Mouse (Mus musculus): ENCODE results near the gene Cpne5. TPM values are rescaled to one million over a fixed set of nuclear protein-coding genes. Genes with fewer than 3 reads are reported as not detected.

Gene Cpne5
- polyA plus RNA-seq, 1 experiment from 2014 or later, result 15.0 TPM

- Histone ChIP-seq H3K27ac (ENCODE audit: low read length) (no peak overlapping the region), H3K9me3 (ENCODE audit: control insufficient read depth, low read depth, low read length) (no peaks in the 10 kb centered on the region; the same call in 1 of the 2 replicates), H3K4me2 (replicated peaks; ENCODE audit: low read depth, low read length) (no peak overlapping the region), H3K27me3 (ENCODE audit: control insufficient read depth, insufficient read depth, low read length) (no peaks in the 10 kb centered on the region), H3K9ac (replicated peaks; ENCODE audit: low read depth, low read length) (no peak overlapping the region), H3K4me1 (ENCODE audit: control insufficient read depth, insufficient read depth, low read length) (no peaks in the 10 kb centered on the region), H3K4me3 (ENCODE audit: low read depth, low read length) (no peak overlapping the region), H3K36me3 (ENCODE audit: control insufficient read depth, insufficient read depth, low read length) (no peaks in the 10 kb centered on the region)
- no peak for ATAC-seq (ENCODE audit: insufficient number of reproducible peaks, insufficient read depth, low FRiP score, low read depth)
- 81% methylated on average over 7 of the region's 7 CpGs for WGBS
Observed at GRCm38 (mm10) chr17:29149766-29150165, 88.2 kb downstream of the Cpne5 start.

GRCm38 (mm10) chr17:29147773-29148172, 90.2 kb downstream of the Cpne5 start:
- Histone ChIP-seq H3K36me3 (ENCODE audit: control insufficient read depth, insufficient read depth, low read length) (no peaks in the 10 kb centered on the region), H3K27ac (ENCODE audit: low read length) (no peak overlapping the region), H3K9me3 (ENCODE audit: control insufficient read depth, low read depth, low read length) (no peaks in the 10 kb centered on the region; the same call in 1 of the 2 replicates), H3K4me1 (ENCODE audit: control insufficient read depth, insufficient read depth, low read length) (no peaks in the 10 kb centered on the region), H3K4me3 (ENCODE audit: low read depth, low read length) (no peak overlapping the region), H3K27me3 (ENCODE audit: control insufficient read depth, insufficient read depth, low read length) (no peaks in the 10 kb centered on the region), H3K4me2 (replicated peaks; ENCODE audit: low read depth, low read length) (no peak overlapping the region), H3K9ac (replicated peaks; ENCODE audit: low read depth, low read length) (no peak overlapping the region)
- 0 out of 2 replicates have a peak, but pooled peaks have one; percentile 5 for ATAC-seq (ENCODE audit: insufficient number of reproducible peaks, insufficient read depth, low FRiP score, low read depth)
- 80% methylated on average over 6 of the region's 6 CpGs for WGBS

GRCm38 (mm10) chr17:29147273-29147672, 90.7 kb downstream of the Cpne5 start:
- Histone ChIP-seq H3K4me1 (ENCODE audit: control insufficient read depth, insufficient read depth, low read length) (no peaks in the 10 kb centered on the region), H3K36me3 (ENCODE audit: control insufficient read depth, insufficient read depth, low read length) (no peaks in the 10 kb centered on the region), H3K4me3 (ENCODE audit: low read depth, low read length) (no peak overlapping the region), H3K27me3 (ENCODE audit: control insufficient read depth, insufficient read depth, low read length) (no peaks in the 10 kb centered on the region), H3K27ac (ENCODE audit: low read length) (no peak overlapping the region), H3K9me3 (ENCODE audit: control insufficient read depth, low read depth, low read length) (no peaks in the 10 kb centered on the region; the same call in 1 of the 2 replicates), H3K9ac (replicated peaks; ENCODE audit: low read depth, low read length) (no peak overlapping the region), H3K4me2 (replicated peaks; ENCODE audit: low read depth, low read length) (no peak overlapping the region)
- WGBS, result 75% methylated on average over 14 of the region's 14 CpGs
- ATAC-seq (ENCODE audit: insufficient number of reproducible peaks, insufficient read depth, low FRiP score, low read depth), result no peak

- H3K27me3 ChIP-seq (ENCODE audit: control insufficient read depth, insufficient read depth, low read length), result no peaks in the 10 kb centered on the region
- no peaks in the 10 kb centered on the region for H3K4me1 ChIP-seq (ENCODE audit: control insufficient read depth, insufficient read depth, low read length)
- WGBS, result 87% methylated on average over 12 of the region's 12 CpGs
- no peaks in the 10 kb centered on the region; the same call in 1 of the 2 replicates for H3K9me3 ChIP-seq (ENCODE audit: control insufficient read depth, low read depth, low read length)
- ATAC-seq (ENCODE audit: insufficient number of reproducible peaks, insufficient read depth, low FRiP score, low read depth), result no peak
- H3K9ac ChIP-seq (replicated peaks; ENCODE audit: low read depth, low read length), result no peak overlapping the region
- no peak overlapping the region for H3K4me3 ChIP-seq (ENCODE audit: low read depth, low read length)
- no peak overlapping the region for H3K4me2 ChIP-seq (replicated peaks; ENCODE audit: low read depth, low read length)
- H3K27ac ChIP-seq (ENCODE audit: low read length), result no peak overlapping the region
- H3K36me3 ChIP-seq (ENCODE audit: control insufficient read depth, insufficient read depth, low read length), result no peaks in the 10 kb centered on the region
Observed at GRCm38 (mm10) chr17:29145101-29145500, 92.9 kb downstream of the Cpne5 start.

GRCm38 (mm10) chr17:29143266-29143665, 94.7 kb downstream of the Cpne5 start:
- Histone ChIP-seq H3K9ac (replicated peaks; ENCODE audit: low read depth, low read length) (no peak overlapping the region), H3K9me3 (ENCODE audit: control insufficient read depth, low read depth, low read length) (no peaks in the 10 kb centered on the region; the same call in 1 of the 2 replicates), H3K27ac (ENCODE audit: low read length) (no peak overlapping the region), H3K4me2 (replicated peaks; ENCODE audit: low read depth, low read length) (no peak overlapping the region), H3K4me3 (ENCODE audit: low read depth, low read length) (no peak overlapping the region), H3K36me3 (ENCODE audit: control insufficient read depth, insufficient read depth, low read length) (no peaks in the 10 kb centered on the region), H3K4me1 (ENCODE audit: control insufficient read depth, insufficient read depth, low read length) (no peaks in the 10 kb centered on the region), H3K27me3 (ENCODE audit: control insufficient read depth, insufficient read depth, low read length) (no peaks in the 10 kb centered on the region)
- no peak for ATAC-seq (ENCODE audit: insufficient number of reproducible peaks, insufficient read depth, low FRiP score, low read depth)
- 85% methylated on average over 8 of the region's 8 CpGs for WGBS

GRCm38 (mm10) chr17:29141577-29141976, 96.4 kb downstream of the Cpne5 start:
- H3K9me3 ChIP-seq (ENCODE audit: control insufficient read depth, low read depth, low read length), result no peaks in the 10 kb centered on the region; the same call in 1 of the 2 replicates
- H3K9ac ChIP-seq (replicated peaks; ENCODE audit: low read depth, low read length), result no peak overlapping the region
- 82% methylated on average over 3 of the region's 3 CpGs for WGBS
- no peak overlapping the region for H3K27ac ChIP-seq (ENCODE audit: low read length)
- no peaks in the 10 kb centered on the region for H3K4me1 ChIP-seq (ENCODE audit: control insufficient read depth, insufficient read depth, low read length)
- ATAC-seq (ENCODE audit: insufficient number of reproducible peaks, insufficient read depth, low FRiP score, low read depth), result no peak
- H3K36me3 ChIP-seq (ENCODE audit: control insufficient read depth, insufficient read depth, low read length), result no peaks in the 10 kb centered on the region
- no peak overlapping the region for H3K4me2 ChIP-seq (replicated peaks; ENCODE audit: low read depth, low read length)
- H3K27me3 ChIP-seq (ENCODE audit: control insufficient read depth, insufficient read depth, low read length), result no peaks in the 10 kb centered on the region
- H3K4me3 ChIP-seq (ENCODE audit: low read depth, low read length), result no peak overlapping the region

- H3K27ac ChIP-seq (ENCODE audit: low read length), result no peak overlapping the region
- WGBS, result 79% methylated on average over 7 of the region's 7 CpGs
Observed at GRCm38 (mm10) chr17:29137906-29138305, 100.1 kb downstream of the Cpne5 start.

GRCm38 (mm10) chr17:29136236-29136635, 101.7 kb downstream of the Cpne5 start:
- WGBS, result 63% methylated on average over 6 of the region's 6 CpGs
- Histone ChIP-seq H3K4me2 (replicated peaks; ENCODE audit: low read depth, low read length) (no peak overlapping the region), H3K9me3 (ENCODE audit: control insufficient read depth, low read depth, low read length) (no peaks in the 10 kb centered on the region), H3K4me3 (ENCODE audit: low read depth, low read length) (no peak overlapping the region), H3K36me3 (ENCODE audit: control insufficient read depth, insufficient read depth, low read length) (no peaks in the 10 kb centered on the region), H3K27me3 (ENCODE audit: control insufficient read depth, insufficient read depth, low read length) (no peaks in the 10 kb centered on the region), H3K4me1 (ENCODE audit: control insufficient read depth, insufficient read depth, low read length) (0 out of 2 replicates have a peak, but pooled peaks cover 2% of the 10 kb centered on the region), H3K27ac (ENCODE audit: low read length) (no peak overlapping the region), H3K9ac (replicated peaks; ENCODE audit: low read depth, low read length) (no peak overlapping the region)
- ATAC-seq (ENCODE audit: insufficient number of reproducible peaks, insufficient read depth, low FRiP score, low read depth), result no peak

More at GRCm38 (mm10) chr17:29137906-29138305, 100.1 kb downstream of the Cpne5 start:
- no peak for ATAC-seq (ENCODE audit: insufficient number of reproducible peaks, insufficient read depth, low FRiP score, low read depth)
- Histone ChIP-seq H3K4me2 (replicated peaks; ENCODE audit: low read depth, low read length) (no peak overlapping the region), H3K9me3 (ENCODE audit: control insufficient read depth, low read depth, low read length) (no peaks in the 10 kb centered on the region), H3K4me3 (ENCODE audit: low read depth, low read length) (no peak overlapping the region), H3K36me3 (ENCODE audit: control insufficient read depth, insufficient read depth, low read length) (no peaks in the 10 kb centered on the region), H3K4me1 (ENCODE audit: control insufficient read depth, insufficient read depth, low read length) (no peaks in the 10 kb centered on the region), H3K9ac (replicated peaks; ENCODE audit: low read depth, low read length) (no peak overlapping the region), H3K27me3 (ENCODE audit: control insufficient read depth, insufficient read depth, low read length) (no peaks in the 10 kb centered on the region)

GRCm38 (mm10) chr17:29135066-29135465, 102.9 kb downstream of the Cpne5 start:
- Histone ChIP-seq H3K4me3 (ENCODE audit: low read depth, low read length) (no peak overlapping the region), H3K9ac (replicated peaks; ENCODE audit: low read depth, low read length) (no peak overlapping the region), H3K9me3 (ENCODE audit: control insufficient read depth, low read depth, low read length) (no peaks in the 10 kb centered on the region), H3K4me2 (replicated peaks; ENCODE audit: low read depth, low read length) (no peak overlapping the region), H3K27ac (ENCODE audit: low read length) (no peak overlapping the region), H3K27me3 (ENCODE audit: control insufficient read depth, insufficient read depth, low read length) (no peaks in the 10 kb centered on the region), H3K36me3 (ENCODE audit: control insufficient read depth, insufficient read depth, low read length) (no peaks in the 10 kb centered on the region), H3K4me1 (ENCODE audit: control insufficient read depth, insufficient read depth, low read length) (0 out of 2 replicates have a peak, but pooled peaks cover 2% of the 10 kb centered on the region)
- ATAC-seq (ENCODE audit: insufficient number of reproducible peaks, insufficient read depth, low FRiP score, low read depth), result no peak
- 75% methylated on average over 5 of the region's 5 CpGs for WGBS

Data from stomach, embryonic 14.5 days (tissue).